ENCODE assay signal across 13 mouse cellular contexts in the genomic region with DNA sequence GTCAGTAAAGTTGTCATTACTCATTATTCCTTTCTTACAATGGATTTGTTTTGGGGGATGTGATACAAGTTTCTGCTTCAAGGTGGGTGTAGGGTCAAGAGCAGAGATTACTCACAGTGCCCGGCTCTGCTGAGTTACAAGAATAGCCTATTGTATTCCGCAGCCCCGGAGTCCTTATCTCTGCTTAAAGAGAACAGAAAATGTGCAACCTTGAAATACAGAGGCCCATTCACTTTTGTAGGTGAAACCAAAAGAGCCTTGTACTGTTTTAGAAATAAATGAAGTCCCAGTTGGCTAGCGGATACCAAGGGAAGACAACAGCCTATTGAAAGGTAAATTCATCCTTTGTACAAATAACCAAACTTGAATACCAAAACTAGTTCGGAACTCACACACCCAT. TPM values are rescaled to one million over a fixed set of nuclear protein-coding genes. Genes with fewer than 3 reads are reported as not detected.
DNase-seq lines count a peak whose midpoint lies in the region; ATAC-seq and TF ChIP-seq lines count a peak whose summit lies in the region.
"Had no signal": no experiment of that assay in that cellular context is flagged by ENCODE, and none has a peak within 500 bp of the region (broad histone marks: within the 10 kb centered on the region; RNA-seq: fewer than 3 reads in every experiment).

No protein-coding gene starts in this region.

- TF ChIP-seq POLR2A in embryonic fibroblast, embryonic 13.5 days (IDR thresholded peaks at IDR 0.05; ENCODE audit: low read depth, low read length): no peak

- no peaks in the 10 kb centered on the region for H3K9me3 ChIP-seq in kidney, embryonic 15.5 days (replicated peaks)
- H3K9me3 ChIP-seq in intestine, embryonic 16.5 days (ENCODE audit: control insufficient read depth, low read length): no peaks in the 10 kb centered on the region
- H3K9me3 ChIP-seq: forebrain, embryonic 10.5 days had no signal

- H3K27me3 ChIP-seq in kidney, embryonic 15.5 days: no peaks in the 10 kb centered on the region
- no peaks in the 10 kb centered on the region for H3K27me3 ChIP-seq in intestine, embryonic 16.5 days (replicated peaks; ENCODE audit: control insufficient read depth, insufficient read depth, low read length)

- H3K4me3 ChIP-seq in kidney, embryonic 15.5 days (replicated peaks): no peak overlapping the region
- no peak overlapping the region for H3K4me3 ChIP-seq in embryonic fibroblast, embryonic 13.5 days (ENCODE audit: insufficient read depth, low read length)
- H3K4me3 ChIP-seq in intestine, embryonic 16.5 days (ENCODE audit: low read length): 0 out of 2 replicates have a peak overlapping the region, but pooled peaks have one; percentile 13
- H3K4me3 ChIP-seq: forebrain, embryonic 10.5 days had no signal

- no peak for ATAC-seq in kidney, embryonic 15.5 days (replicated peaks; ENCODE audit: low FRiP score)
- ATAC-seq in intestine, embryonic 16.5 days: peak; percentile 22; the same call in 1 of the 2 replicates
- no peak for ATAC-seq in granulocyte monocyte progenitor cell, adult 5-6 weeks (replicated peaks; ENCODE audit: poor library complexity, severe bottlenecking)
- no peak for ATAC-seq in erythroid progenitor cell, adult 5-6 weeks (replicated peaks; ENCODE audit: low FRiP score, poor library complexity, severe bottlenecking)
- ATAC-seq: inflammation-experienced regulatory T-cells, adult 6 months had no signal

- H3K36me3 ChIP-seq in kidney, embryonic 15.5 days: no peaks in the 10 kb centered on the region
- H3K36me3 ChIP-seq in intestine, embryonic 16.5 days (ENCODE audit: control insufficient read depth, insufficient read depth, low read length): no peaks in the 10 kb centered on the region
- H3K36me3 ChIP-seq: forebrain, embryonic 10.5 days had no signal

- peaks cover 10% of the 10 kb centered on the region; the same call in 1 of the 2 replicates for H3K4me1 ChIP-seq in kidney, embryonic 15.5 days
- peaks cover 8% of the 10 kb centered on the region; the same call in 1 of the 2 replicates for H3K4me1 ChIP-seq in embryonic fibroblast, embryonic 13.5 days (ENCODE audit: control insufficient read depth, insufficient read depth, low read length)
- H3K4me1 ChIP-seq in intestine, embryonic 16.5 days (ENCODE audit: control insufficient read depth, insufficient read depth, low read length): peaks cover 16% of the 10 kb centered on the region

- 72% methylated on average over 5 of the region's 5 CpGs for WGBS in kidney, embryonic 15.5 days
- WGBS in intestine, embryonic 16.5 days: 45% methylated on average over 5 of the region's 5 CpGs

- H3K27ac ChIP-seq in kidney, embryonic 15.5 days: peak overlapping the region; percentile 71
- H3K27ac ChIP-seq in embryonic fibroblast, embryonic 13.5 days (ENCODE audit: insufficient read depth, low read length): peak overlapping the region; percentile 98
- H3K27ac ChIP-seq in intestine, embryonic 16.5 days (ENCODE audit: low read length): peak overlapping the region; percentile 86

- DNase-seq in kidney, adult 9 months: no peak
- peak; percentile 16 for DNase-seq in Muller cell, postnatal 12 days (ENCODE audit: inconsistent ontology term)
- no peak for DNase-seq in thymus, postnatal 25 days
- DNase-seq: cerebellum, postnatal 14 days; spleen, adult 18-20 months; thymus, postnatal 36 days had no signal

- H3K9ac ChIP-seq in kidney, embryonic 15.5 days: no peak overlapping the region
- H3K9ac ChIP-seq in intestine, embryonic 16.5 days (ENCODE audit: low read depth, low read length): no peak overlapping the region

- no peak for TF ChIP-seq CTCF in embryonic fibroblast, embryonic 13.5 days (IDR thresholded peaks at IDR 0.05; ENCODE audit: borderline replicate concordance, insufficient read depth, low read length)

- no peak overlapping the region for H3K4me2 ChIP-seq in kidney, embryonic 15.5 days
- H3K4me2 ChIP-seq in intestine, embryonic 16.5 days (ENCODE audit: low read depth, low read length): peak overlapping the region; percentile 42

RNA-seq across cellular contexts. Expression of gene Tfpi, which starts 42.2 kb away (rescaled TPM):
- 34.6 and 38.2 TPM in 2 replicates for polyA plus RNA-seq in kidney, embryonic 15.5 days (2015; fragmentation: Nextera tagmentation; extraction: Ambion mirVana)
- 71.4 and 91.8 TPM in 2 replicates for polyA plus RNA-seq in embryonic fibroblast, embryonic 13.5 days (2011; ENCODE audit: insufficient read length, low read depth, missing spikeins)
- polyA plus RNA-seq in intestine, embryonic 16.5 days (2015; fragmentation: Nextera tagmentation; extraction: Ambion mirVana): 36.5 and 39.3 TPM in 2 replicates
- 28.4 and 69.7 TPM in 2 replicates for total RNA-seq in granulocyte monocyte progenitor cell, adult 5-6 weeks (2014; fragmentation: Nextera tagmentation)
- total RNA-seq in granulocyte monocyte progenitor cell, adult 5-6 weeks (2017): 74.5 and 81.7 TPM in 2 replicates
- 7.1 and 14.4 TPM in 2 replicates for total RNA-seq in erythroid progenitor cell, adult 5-6 weeks (2015; ENCODE audit: low replicate concordance)
- total RNA-seq in erythroid progenitor cell, adult 5-6 weeks (2017; ENCODE audit: low replicate concordance): 2.4 and 2.9 TPM in 2 replicates
